ENCODE assay signal across 15 mouse cellular contexts in genomic region chr6:137155196-137156137, GRCm38 (mm10). TPM values are rescaled to one million over a fixed set of nuclear protein-coding genes. Genes with fewer than 3 reads are reported as not detected.
A peak's percentile ranks its signal among the peaks of the same experiment; 100 is the strongest.
DNase-seq lines count a peak whose midpoint lies in the region; ATAC-seq and TF ChIP-seq lines count a peak whose summit lies in the region.
"Had no signal": no experiment of that assay in that cellular context is flagged by ENCODE, and none has a peak within 500 bp of the region (broad histone marks: within the 10 kb centered on the region; RNA-seq: fewer than 3 reads in every experiment).

No protein-coding gene starts in this region.

- H3K27me3 ChIP-seq in heart, embryonic 10.5 days (ENCODE audit: insufficient read depth, poor library complexity, severe bottlenecking) = no peaks in the 10 kb centered on the region
- no peaks in the 10 kb centered on the region for H3K27me3 ChIP-seq in lung, embryonic 14.5 days (ENCODE audit: insufficient read depth, low read length)
- H3K27me3 ChIP-seq in lung, postnatal 0 days (replicated peaks; ENCODE audit: insufficient read depth, low read length) = no peaks in the 10 kb centered on the region
- no peaks in the 10 kb centered on the region for H3K27me3 ChIP-seq in myocyte (ENCODE audit: control insufficient read depth, insufficient read depth, insufficient read length)
- H3K27me3 ChIP-seq in midbrain, postnatal 0 days (ENCODE audit: insufficient read depth, low read length) = no peaks in the 10 kb centered on the region
- H3K27me3 ChIP-seq: forebrain, embryonic 12.5 days; liver, embryonic 13.5 days; neural tube, embryonic 15.5 days had no signal

- peak overlapping the region; percentile 22; the same call in 1 of the 2 replicates for H3K4me3 ChIP-seq in heart, embryonic 10.5 days
- H3K4me3 ChIP-seq in lung, embryonic 14.5 days (ENCODE audit: low read depth, low read length) = no peak overlapping the region; the same call in 1 of the 2 replicates
- no peak overlapping the region for H3K4me3 ChIP-seq in lung, postnatal 0 days (ENCODE audit: low read depth, low read length)
- H3K4me3 ChIP-seq in myocyte = no peak overlapping the region
- H3K4me3 ChIP-seq in midbrain, postnatal 0 days (ENCODE audit: low read depth, low read length) = no peak overlapping the region
- H3K4me3 ChIP-seq: forebrain, embryonic 12.5 days; liver, embryonic 13.5 days; neural tube, embryonic 15.5 days had no signal

- TF ChIP-seq CTCF in lung, embryonic 14.5 days (IDR thresholded peaks at IDR 0.05; ENCODE audit: low read depth) = no peak
- TF ChIP-seq CTCF in lung, postnatal 0 days (IDR thresholded peaks at IDR 0.05) = no peak
- no peak for TF ChIP-seq CTCF in midbrain, postnatal 0 days (IDR thresholded peaks at IDR 0.05)

- no peak overlapping the region; the same call in 1 of the 2 replicates for H3K4me2 ChIP-seq in lung, embryonic 14.5 days
- H3K4me2 ChIP-seq in lung, postnatal 0 days (replicated peaks; ENCODE audit: low read depth, low read length) = no peak overlapping the region
- peak overlapping the region; percentile 39 for H3K4me2 ChIP-seq in myocyte (ENCODE audit: low read depth)
- H3K4me2 ChIP-seq in midbrain, postnatal 0 days (ENCODE audit: low read depth, low read length, poor library complexity, severe bottlenecking) = no peak overlapping the region
- H3K4me2 ChIP-seq: forebrain, embryonic 12.5 days; liver, embryonic 13.5 days; neural tube, embryonic 15.5 days had no signal

- no peaks in the 10 kb centered on the region for H3K79me2 ChIP-seq in myocyte (ENCODE audit: control insufficient read depth, insufficient read depth)

- no peak for ATAC-seq in lung, embryonic 14.5 days (ENCODE audit: insufficient read depth)
- ATAC-seq in lung, postnatal 0 days = no peak
- ATAC-seq in midbrain, postnatal 0 days (ENCODE audit: low FRiP score) = no peak
- no peak for ATAC-seq in activated CD4-positive, CD25-positive, alpha-beta regulatory T cell, adult 4 months
- ATAC-seq: hindbrain, embryonic 16.5 days; midbrain, embryonic 16.5 days had no signal

- no peak for TF ChIP-seq EP300 in lung, postnatal 0 days (IDR thresholded peaks at IDR 0.05)

- no peaks in the 10 kb centered on the region for H3K36me3 ChIP-seq in heart, embryonic 10.5 days
- no peaks in the 10 kb centered on the region for H3K36me3 ChIP-seq in lung, embryonic 14.5 days (ENCODE audit: insufficient read depth)
- H3K36me3 ChIP-seq in lung, postnatal 0 days (ENCODE audit: insufficient read depth, low read length) = no peaks in the 10 kb centered on the region
- H3K36me3 ChIP-seq in myocyte (ENCODE audit: control insufficient read depth, insufficient read depth) = no peaks in the 10 kb centered on the region
- no peaks in the 10 kb centered on the region for H3K36me3 ChIP-seq in midbrain, postnatal 0 days (ENCODE audit: insufficient read depth, low read length)
- H3K36me3 ChIP-seq: forebrain, embryonic 12.5 days; liver, embryonic 13.5 days; neural tube, embryonic 15.5 days had no signal

- TF ChIP-seq POLR2A in myocyte (IDR thresholded peaks at IDR 0.05; ENCODE audit: insufficient read length, low read depth) = no peak

- H3K27ac ChIP-seq in heart, embryonic 10.5 days = no peak overlapping the region
- no peak overlapping the region for H3K27ac ChIP-seq in lung, embryonic 14.5 days (ENCODE audit: low read depth)
- no peak overlapping the region for H3K27ac ChIP-seq in lung, postnatal 0 days (ENCODE audit: low read length)
- no peak overlapping the region for H3K27ac ChIP-seq in midbrain, postnatal 0 days (ENCODE audit: low read depth, low read length)
- H3K27ac ChIP-seq: forebrain, embryonic 12.5 days; kidney, postnatal 0 days; liver, embryonic 13.5 days; neural tube, embryonic 15.5 days had no signal

- H3ac ChIP-seq in myocyte (ENCODE audit: control insufficient read depth, insufficient read length) = no peak overlapping the region

- whole genome bisulfite sequencing in heart, embryonic 10.5 days = 59% methylated on average over 26 of the region's 26 CpGs
- 64% methylated on average over 26 of the region's 26 CpGs for WGBS in lung, embryonic 14.5 days
- 60% methylated on average over 26 of the region's 26 CpGs for WGBS in lung, postnatal 0 days
- WGBS in midbrain, postnatal 0 days = 71% methylated on average over 26 of the region's 26 CpGs

- H3K9ac ChIP-seq in lung, embryonic 14.5 days = no peak overlapping the region
- no peak overlapping the region for H3K9ac ChIP-seq in lung, postnatal 0 days (replicated peaks; ENCODE audit: low read depth)
- no peak overlapping the region for H3K9ac ChIP-seq in midbrain, postnatal 0 days (replicated peaks; ENCODE audit: low read length, poor library complexity, severe bottlenecking)
- H3K9ac ChIP-seq: forebrain, embryonic 12.5 days; liver, embryonic 13.5 days; neural tube, embryonic 15.5 days had no signal

- H3K9me3 ChIP-seq in heart, embryonic 10.5 days = no peaks in the 10 kb centered on the region
- H3K9me3 ChIP-seq in lung, embryonic 14.5 days (ENCODE audit: low read depth, low read length) = no peaks in the 10 kb centered on the region
- no peaks in the 10 kb centered on the region for H3K9me3 ChIP-seq in lung, postnatal 0 days (ENCODE audit: low read length)
- H3K9me3 ChIP-seq in midbrain, postnatal 0 days (ENCODE audit: low read length) = no peaks in the 10 kb centered on the region
- H3K9me3 ChIP-seq: forebrain, embryonic 12.5 days; liver, embryonic 13.5 days; neural tube, embryonic 15.5 days had no signal

- DNase-seq in heart, embryonic 10.5 days (ENCODE audit: low spot score) = no peak
- DNase-seq in heart, postnatal 4 days = no peak
- peak; percentile 43 for DNase-seq in lung, embryonic 14.5 days
- DNase-seq in lung, postnatal 0 days (ENCODE audit: low spot score) = no peak
- peak; percentile 79 for DNase-seq in adrenal gland, postnatal 10 days
- DNase-seq in midbrain, postnatal 0 days (ENCODE audit: low spot score) = no peak
- DNase-seq: liver, embryonic 13.5 days; right cerebral cortex, postnatal 25 days had no signal

- peaks cover 13% of the 10 kb centered on the region; the same call in 1 of the 2 replicates for H3K4me1 ChIP-seq in heart, embryonic 10.5 days
- peaks cover 8% of the 10 kb centered on the region; the same call in 1 of the 2 replicates for H3K4me1 ChIP-seq in lung, embryonic 14.5 days (ENCODE audit: insufficient read depth)
- no peaks in the 10 kb centered on the region for H3K4me1 ChIP-seq in lung, postnatal 0 days (ENCODE audit: insufficient read depth, low read depth, low read length)
- H3K4me1 ChIP-seq in midbrain, postnatal 0 days (ENCODE audit: insufficient read depth, low read length) = no peaks in the 10 kb centered on the region
- H3K4me1 ChIP-seq: neural tube, embryonic 15.5 days had no signal

TF ChIP-seq in myocyte, 11 proteins besides CTCF, POLR2A, EP300 and RAD21:
- TF ChIP-seq POLR2AphosphoS2 (IDR thresholded peaks at IDR 0.05; ENCODE audit: insufficient read length, low read depth) (no peak), TCF12 (IDR thresholded peaks at IDR 0.05; ENCODE audit: insufficient read depth, poor library complexity, severe bottlenecking) (peak; percentile 58), CEBPB (IDR thresholded peaks at IDR 0.05; ENCODE audit: insufficient read depth, poor library complexity, severe bottlenecking) (peak; percentile 93), MYOD1 (IDR thresholded peaks at IDR 0.05; ENCODE audit: control insufficient read depth in 1 of 3, insufficient read length in 2 of 3, low read depth in 2 of 3) (peak in 2 of 3 experiments; percentile 34 to 61)
TF ChIP-seq in myocyte: peak in this region for 3.

RNA-seq across cellular contexts. Expression of gene Rerg, which starts 14.8 kb away (rescaled TPM):
- polyA plus RNA-seq in heart, embryonic 10.5 days (2016; fragmentation: Nextera tagmentation; extraction: Ambion mirVana) = 3.8 and 6.8 TPM in 2 replicates
- total RNA-seq in heart, postnatal 4 days (2021) = 1 to 10 TPM; 7.0 to 9.1 TPM
- 21.3 and 22.0 TPM in 2 replicates for polyA plus RNA-seq in lung, embryonic 14.5 days (2014; fragmentation: Nextera tagmentation; extraction: Ambion mirVana)
- 33.4 and 42.9 TPM in 2 replicates for polyA plus RNA-seq in lung, postnatal 0 days (2015; fragmentation: Nextera tagmentation; extraction: Ambion mirVana)
- total RNA-seq in adrenal gland, postnatal 10 days (2021) = 10 to 100 TPM; 81.0 to 82.3 TPM
- polyA plus RNA-seq in myocyte (2012; fragmentation: generic; extraction: Trizol) = 3.1 TPM
- total RNA-seq in midbrain, postnatal 0 days (2014; rRNA removed) = 0.82 and 2.9 TPM in 2 replicates
- polyA plus RNA-seq in midbrain, postnatal 0 days (2015; fragmentation: Nextera tagmentation; extraction: Ambion mirVana) = 8.3 and 9.8 TPM in 2 replicates
- polyA plus RNA-seq in activated CD4-positive, CD25-positive, alpha-beta regulatory T cell, adult 4 months (2017; shearing (Covaris generic)) = not detected

Comparison
In these comparisons a context has a peak if more than half of its experiments do, and no peak if none do; other contexts are left out.
1. DNase-seq: peak in lung, embryonic 14.5 days (single experiment) and adrenal gland, postnatal 10 days (single experiment); none in heart, embryonic 10.5 days (single experiment), heart, postnatal 4 days (single experiment), lung, postnatal 0 days (single experiment) and midbrain, postnatal 0 days (single experiment).